Mouse (Mus musculus) intestine, embryonic 16.5 days (tissue): ENCODE data around the gene Dusp5. TPM values are rescaled to one million over a fixed set of nuclear protein-coding genes. Genes with fewer than 3 reads are reported as not detected.

ENCODE experiments used
- ATAC-seq: fragments of 200-750 bp; cut with Nextera tagmentation; 2 replicates; pipeline ENCODE4 v1.8.0; 2017; ENCODE audit warnings: moderate TSS enrichment, moderate library complexity
- H3K27ac ChIP-seq: fragments of 300-500 bp; sonication (generic); 2 replicates; pipeline ENCODE4 v1.5.1; 2014; ENCODE audit warnings: mild to moderate bottlenecking, low read length
- H3K27me3 ChIP-seq: fragments of 300-500 bp; sonication (generic); replicated peaks from 2 replicates; pipeline ENCODE4 v1.6.1; 2014; ENCODE audit warnings: low read length, control low read depth, mixed read lengths; ENCODE audit not compliant: control insufficient read depth, insufficient read depth
- H3K36me3 ChIP-seq: fragments of 300-500 bp; sonication (generic); 2 replicates; pipeline ENCODE4 v1.6.1; 2014; ENCODE audit warnings: low read length, control low read depth; ENCODE audit not compliant: control insufficient read depth, insufficient read depth
- H3K4me1 ChIP-seq: fragments of 300-500 bp; sonication (generic); 2 replicates; pipeline ENCODE4 v1.6.1; 2014; ENCODE audit warnings: low read length, control low read depth, mixed read lengths; ENCODE audit not compliant: control insufficient read depth, insufficient read depth
- H3K4me2 ChIP-seq: fragments of 300-500 bp; sonication (generic); 2 replicates; pipeline ENCODE4 v1.6.1; 2014; ENCODE audit warnings: low read depth, low read length, control low read depth
- H3K4me3 ChIP-seq: fragments of 300-500 bp; sonication (generic); 2 replicates; pipeline ENCODE4 v1.5.1; 2014; ENCODE audit warnings: mild to moderate bottlenecking, low read length
- H3K9ac ChIP-seq: fragments of 300-500 bp; sonication (generic); 2 replicates; pipeline ENCODE4 v1.6.1; 2014; ENCODE audit warnings: low read depth, low read length
- H3K9me3 ChIP-seq: fragments of 300-500 bp; sonication (generic); 2 replicates; pipeline ENCODE4 v1.6.1; 2016; ENCODE audit warnings: low read length, control low read depth; ENCODE audit not compliant: control insufficient read depth
- WGBS: fragments of 180-500 bp; shearing (Covaris S2); extraction: QIAGEN DNeasy Blood & Tissue Kit; methylation state at CpG from one replicate; pipeline ENCODE4 v1.1.7; 2014; 5-methylcytosine and 5-hydroxymethylcytosine counted together
- polyA plus RNA-seq: library from polyadenylated mRNA; unstranded; fragments of >200 nt; fragmentation: Nextera tagmentation; extraction: Ambion mirVana; gene quantifications from 2 replicates; pipeline ENCODE4 v1.2.1, GENCODE M21; 2015

Gene Dusp5
- polyA plus RNA-seq, 1 experiment from 2014 or later = 7.9 TPM

- no peak overlapping the region for H3K9ac ChIP-seq
- peaks cover 11% of the 10 kb centered on the region for H3K36me3 ChIP-seq
- H3K4me3 ChIP-seq = no peak overlapping the region
- H3K4me2 ChIP-seq = no peak overlapping the region
- no peak for ATAC-seq
- no peak overlapping the region for H3K27ac ChIP-seq
- H3K4me1 ChIP-seq = peaks cover 18% of the 10 kb centered on the region
- H3K27me3 ChIP-seq = no peaks in the 10 kb centered on the region
- no peaks in the 10 kb centered on the region for H3K9me3 ChIP-seq
- 87% methylated on average over 6 of the region's 6 CpGs for WGBS
Observed at GRCm38 (mm10) chr19:53536251-53536650, 7.3 kb downstream of the Dusp5 start.

GRCm38 (mm10) chr19:53536731-53537666 is 8.1 kb downstream of the Dusp5 start:
- Histone ChIP-seq H3K36me3 (peaks cover 13% of the 10 kb centered on the region), H3K4me2 (no peak overlapping the region), H3K27me3 (no peaks in the 10 kb centered on the region), H3K9me3 (no peaks in the 10 kb centered on the region), H3K9ac (no peak overlapping the region), H3K4me3 (no peak overlapping the region), H3K4me1 (peaks cover 12% of the 10 kb centered on the region; the same call in 1 of the 2 replicates), H3K27ac (no peak overlapping the region)
- no peak for ATAC-seq
- WGBS = 85% methylated on average over 17 of the region's 17 CpGs

- peaks cover 7% of the 10 kb centered on the region; the same call in 1 of the 2 replicates for H3K4me1 ChIP-seq
- no peak overlapping the region for H3K27ac ChIP-seq
- ATAC-seq = no peak
- H3K36me3 ChIP-seq = peaks cover 13% of the 10 kb centered on the region
- H3K9me3 ChIP-seq = no peaks in the 10 kb centered on the region
- no peak overlapping the region for H3K4me2 ChIP-seq
- no peaks in the 10 kb centered on the region for H3K27me3 ChIP-seq
- 90% methylated on average over 11 of the region's 11 CpGs for WGBS
- H3K4me3 ChIP-seq = no peak overlapping the region
- H3K9ac ChIP-seq = no peak overlapping the region
Observed at GRCm38 (mm10) chr19:53538024-53538423, 9.1 kb downstream of the Dusp5 start.

- H3K36me3 ChIP-seq = peaks cover 13% of the 10 kb centered on the region
- no peak overlapping the region for H3K4me2 ChIP-seq
- 70% methylated on average over 5 of the region's 5 CpGs for WGBS
- H3K27me3 ChIP-seq = no peaks in the 10 kb centered on the region
- H3K27ac ChIP-seq = no peak overlapping the region
- H3K4me1 ChIP-seq = peaks cover 7% of the 10 kb centered on the region; the same call in 1 of the 2 replicates
- no peak overlapping the region for H3K4me3 ChIP-seq
- no peak overlapping the region for H3K9ac ChIP-seq
- peak; percentile 18; the same call in 1 of the 2 replicates for ATAC-seq
- no peaks in the 10 kb centered on the region for H3K9me3 ChIP-seq
Observed at GRCm38 (mm10) chr19:53538796-53539195, 9.9 kb downstream of the Dusp5 start.

GRCm38 (mm10) chr19:53539296-53539695 is 10.4 kb downstream of the Dusp5 start:
- no peak for ATAC-seq
- H3K9ac ChIP-seq = no peak overlapping the region
- peaks cover 13% of the 10 kb centered on the region for H3K36me3 ChIP-seq
- 77% methylated on average over 3 of the region's 3 CpGs for WGBS
- no peak overlapping the region for H3K4me2 ChIP-seq
- H3K4me3 ChIP-seq = no peak overlapping the region
- H3K9me3 ChIP-seq = no peaks in the 10 kb centered on the region
- H3K4me1 ChIP-seq = peaks cover 7% of the 10 kb centered on the region; the same call in 1 of the 2 replicates
- H3K27ac ChIP-seq = no peak overlapping the region
- no peaks in the 10 kb centered on the region for H3K27me3 ChIP-seq

GRCm38 (mm10) chr19:53543602-53544001 is 14.7 kb downstream of the Dusp5 start:
- Histone ChIP-seq H3K9ac (no peak overlapping the region), H3K36me3 (peaks cover 6% of the 10 kb centered on the region; the same call in 1 of the 2 replicates), H3K27me3 (no peaks in the 10 kb centered on the region), H3K4me1 (no peaks in the 10 kb centered on the region; the same call in 1 of the 2 replicates), H3K4me2 (no peak overlapping the region), H3K27ac (no peak overlapping the region), H3K4me3 (no peak overlapping the region), H3K9me3 (no peaks in the 10 kb centered on the region)
- no peak for ATAC-seq
- 43% methylated on average over 5 of the region's 5 CpGs for WGBS

GRCm38 (mm10) chr19:53544923-53545561 is 16.1 kb downstream of the Dusp5 start:
- no peaks in the 10 kb centered on the region for H3K9me3 ChIP-seq
- H3K36me3 ChIP-seq = peaks cover 6% of the 10 kb centered on the region; the same call in 1 of the 2 replicates
- no peak overlapping the region for H3K27ac ChIP-seq
- H3K9ac ChIP-seq = no peak overlapping the region
- no peak overlapping the region for H3K4me3 ChIP-seq
- 55% methylated on average over 4 of the region's 4 CpGs for WGBS
- H3K4me1 ChIP-seq = no peaks in the 10 kb centered on the region; the same call in 1 of the 2 replicates
- H3K4me2 ChIP-seq = no peak overlapping the region
- ATAC-seq = no peak
- H3K27me3 ChIP-seq = no peaks in the 10 kb centered on the region

GRCm38 (mm10) chr19:53547597-53547996 is 18.7 kb downstream of the Dusp5 start:
- no peak overlapping the region for H3K27ac ChIP-seq
- no peak for ATAC-seq
- no peaks in the 10 kb centered on the region for H3K36me3 ChIP-seq
- no peaks in the 10 kb centered on the region for H3K9me3 ChIP-seq
- WGBS = 50% methylated on average over 8 of the region's 8 CpGs
- H3K9ac ChIP-seq = no peak overlapping the region
- no peak overlapping the region for H3K4me2 ChIP-seq
- no peak overlapping the region for H3K4me3 ChIP-seq
- no peaks in the 10 kb centered on the region for H3K27me3 ChIP-seq
- peaks cover 4% of the 10 kb centered on the region; the same call in 1 of the 2 replicates for H3K4me1 ChIP-seq

- H3K9ac ChIP-seq = no peak overlapping the region
- no peak for ATAC-seq
- WGBS = 77% methylated on average over 12 of the region's 12 CpGs
- H3K36me3 ChIP-seq = no peaks in the 10 kb centered on the region
- no peaks in the 10 kb centered on the region for H3K27me3 ChIP-seq
- H3K4me1 ChIP-seq = peaks cover 13% of the 10 kb centered on the region
- H3K4me2 ChIP-seq = no peak overlapping the region
- no peak overlapping the region for H3K27ac ChIP-seq
- no peaks in the 10 kb centered on the region for H3K9me3 ChIP-seq
- no peak overlapping the region for H3K4me3 ChIP-seq
Observed at GRCm38 (mm10) chr19:53550972-53551371, 22.1 kb downstream of the Dusp5 start.
